Mouse (Mus musculus): ENCODE measurements around the gene Olfr90.

DNA sequence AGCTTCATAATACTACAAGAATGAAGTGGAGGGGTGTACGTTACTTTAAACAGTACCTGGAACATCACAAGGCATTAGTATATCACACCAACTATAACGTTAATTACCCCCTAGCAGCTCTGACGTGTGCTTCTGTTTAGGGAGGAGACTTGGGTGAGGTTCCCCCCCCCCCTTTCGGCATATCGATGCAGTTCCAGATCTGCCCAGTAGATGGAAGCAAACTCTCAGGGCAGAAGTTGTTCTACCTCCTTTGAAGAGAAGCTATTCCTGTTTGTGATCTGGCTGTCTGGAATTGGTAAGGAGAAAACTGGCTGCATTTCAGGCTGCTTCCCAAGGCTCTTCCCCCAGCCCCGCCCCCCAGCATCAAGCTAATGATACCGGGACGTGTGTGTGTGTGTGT is 5.0 kb downstream of the Olfr90 start:
- TF ChIP-seq CTCF (IDR thresholded peaks at IDR 0.05; ENCODE audit: insufficient read depth, low read length) (peak; percentile 68), POLR2A (IDR thresholded peaks at IDR 0.05; ENCODE audit: borderline replicate concordance, extremely low read depth, low read depth, low read length) (no peak)

Data from lung, adult 2 months (tissue).